In genomic region chr13:21407969-21408804, GRCm38 (mm10) we compare ENCODE assay signal across 8 mouse cellular contexts. TPM values are rescaled to one million over a fixed set of nuclear protein-coding genes. Genes with fewer than 3 reads are reported as not detected.
DNase-seq lines count a peak whose midpoint lies in the region; TF ChIP-seq lines count a peak whose summit lies in the region.

No protein-coding gene starts in this region.

- DNase-seq in adrenal gland, adult 18-20 months (ENCODE audit: low spot score in 2 of 2) = peak; percentile 67 to 72
- peak; percentile 90 for DNase-seq in embryo, embryonic 10.5 days (ENCODE audit: low spot score)
- DNase-seq in gastrocnemius, postnatal 10 days = peak; percentile 77
- peak; percentile 56 for DNase-seq in hindlimb bud, embryonic 11.5 days (ENCODE audit: extremely low spot score, low read depth, low spot score)
- DNase-seq in left cerebral cortex, adult 2 months (ENCODE audit: extremely low spot score in 1 of 2, low spot score in 2 of 2) = peak; percentile 83 to 84
- peak; percentile 83 for DNase-seq in retina, postnatal 7 days (ENCODE audit: low read depth, low spot score)
- peak; percentile 62 to 80 for DNase-seq in urinary bladder, adult 18-20 months (ENCODE audit: low spot score in 2 of 2)

- peak overlapping the region; percentile 93 for H3K27ac ChIP-seq in left cerebral cortex, adult 2 months
- H3K27ac ChIP-seq in macrophage = no peak overlapping the region

- TF ChIP-seq CTCF in left cerebral cortex, adult 2 months (IDR thresholded peaks at IDR 0.05) = no peak

- H3K4me3 ChIP-seq in left cerebral cortex, adult 2 months = peak overlapping the region; percentile 67
- peak overlapping the region; percentile 36 for H3K4me3 ChIP-seq in macrophage (ENCODE audit: inconsistent target)

- WGBS in macrophage (ENCODE audit: missing documents) = 3% methylated on average over 27 of the region's 27 CpGs

- no peaks in the 10 kb centered on the region for H3K79me2 ChIP-seq in macrophage (ENCODE audit: inconsistent target)

- intact Hi-C loops in left cerebral cortex, adult 2 months (cut with DNase I) = loop anchor here (2.0 kb wide), 1 partner anchor 33 kb away; the partner anchor contains the start of gene Pgbd1

- no peaks in the 10 kb centered on the region for H3K36me3 ChIP-seq in macrophage (ENCODE audit: inconsistent target)

RNA-seq across cellular contexts. Expression of gene Zkscan3, which starts 5.6 kb away (rescaled TPM):
- total RNA-seq in adrenal gland, adult 18-20 months (2021) = 10 to 100 TPM; 61.1 to 72.4 TPM
- 10 to 100 TPM; 16.6 to 22.1 TPM for total RNA-seq in gastrocnemius, postnatal 10 days (2021)
- 10 to 100 TPM; 39.0 to 44.4 TPM for total RNA-seq in left cerebral cortex, adult 2 months (2021)
- 100 to 1,000 TPM in 22 of 26 experiments, 10 to 100 TPM in 4; 65.5 to 224 (median 143) TPM for total RNA-seq in macrophage (2018; cell fraction: chromatin; rRNA removed)
- total RNA-seq in macrophage (2018; cell fraction: cytosol; rRNA removed) = 10 to 100 TPM in 20 of 26 experiments, 1 to 10 TPM in 6; 4.8 to 29.1 (median 17.3) TPM
- total RNA-seq in macrophage (2018; cell fraction: nucleus; rRNA removed) = 100 to 1,000 TPM in 9 of 26 experiments, 10 to 100 TPM in 17; 50.8 to 186 (median 88.5) TPM
- 19.2 to 36.6 TPM (median 20.7 TPM) in 3 replicates for polyA plus RNA-seq in macrophage (2018)

RNA-seq across cellular contexts. Expression of gene Pgbd1, which starts 32.7 kb away (rescaled TPM):
- total RNA-seq in adrenal gland, adult 18-20 months (2021) = under 1 TPM; 0.36 to 0.45 TPM
- under 1 TPM; 0.16 to 0.50 TPM for total RNA-seq in gastrocnemius, postnatal 10 days (2021)
- total RNA-seq in left cerebral cortex, adult 2 months (2021) = 1 to 10 TPM; 1.3 to 1.7 TPM
- under 1 TPM in 12 of 26 experiments, not detected in 14; 0.23 to 0.61 (median 0.36) TPM for total RNA-seq in macrophage (2018; cell fraction: chromatin; rRNA removed)
- total RNA-seq in macrophage (2018; cell fraction: cytosol; rRNA removed) = under 1 TPM in 16 of 26 experiments, not detected in 10; 0.03 to 0.10 (median 0.06) TPM
- under 1 TPM in 7 of 26 experiments, not detected in 19; 0.17 to 0.54 (median 0.26) TPM for total RNA-seq in macrophage (2018; cell fraction: nucleus; rRNA removed)
- not detected in 3 replicates for polyA plus RNA-seq in macrophage (2018)

RNA-seq across cellular contexts. Expression of gene Zscan26, which starts 45.3 kb away (rescaled TPM):
- 10 to 100 TPM; 36.3 to 41.8 TPM for total RNA-seq in adrenal gland, adult 18-20 months (2021)
- total RNA-seq in gastrocnemius, postnatal 10 days (2021) = 10 to 100 TPM; 10.9 to 15.4 TPM
- 10 to 100 TPM; 56.7 to 57.3 TPM for total RNA-seq in left cerebral cortex, adult 2 months (2021)
- total RNA-seq in macrophage (2018; cell fraction: chromatin; rRNA removed) = 100 to 1,000 TPM in 5 of 26 experiments, 10 to 100 TPM in 21; 37.5 to 154 (median 70.6) TPM
- 10 to 100 TPM in 21 of 26 experiments, 1 to 10 TPM in 5; 4.8 to 26.9 (median 14.4) TPM for total RNA-seq in macrophage (2018; cell fraction: cytosol; rRNA removed)
- total RNA-seq in macrophage (2018; cell fraction: nucleus; rRNA removed) = 100 to 1,000 TPM in 2 of 26 experiments, 10 to 100 TPM in 24; 21.2 to 132 (median 43.2) TPM
- polyA plus RNA-seq in macrophage (2018) = 11.1 to 21.4 TPM (median 17.0 TPM) in 3 replicates

RNA-seq across cellular contexts. Expression of gene Zscan12, which starts 45.6 kb away (rescaled TPM):
- 1 to 10 TPM; 9.5 to 9.8 TPM for total RNA-seq in adrenal gland, adult 18-20 months (2021)
- 1 to 10 TPM; 6.2 to 6.3 TPM for total RNA-seq in gastrocnemius, postnatal 10 days (2021)
- 1 to 10 TPM; 7.0 to 8.2 TPM for total RNA-seq in left cerebral cortex, adult 2 months (2021)
- total RNA-seq in macrophage (2018; cell fraction: chromatin; rRNA removed) = 10 to 100 TPM in 2 of 26 experiments, 1 to 10 TPM in 23, under 1 TPM in 1; 0.87 to 16.1 (median 5.3) TPM
- 1 to 10 TPM in 24 of 26 experiments, under 1 TPM in 2; 0.75 to 4.8 (median 2.8) TPM for total RNA-seq in macrophage (2018; cell fraction: cytosol; rRNA removed)
- 10 to 100 TPM in 1 of 26 experiments, 1 to 10 TPM in 25; 1.4 to 11.8 (median 3.9) TPM for total RNA-seq in macrophage (2018; cell fraction: nucleus; rRNA removed)
- polyA plus RNA-seq in macrophage (2018) = 3.2 to 5.9 TPM (median 4.1 TPM) in 3 replicates
